Mouse (Mus musculus) frontal cortex, postnatal 25 days (tissue): ENCODE results near the gene Mark3.

Source experiments
- DNase-seq, 2 experiments: peaks; one replicate each; pipeline ENCODE4 v3.0.0; 2022; ENCODE audit warnings: low spot score in 2 of 2

Gene Mark3

GRCm38 (mm10) chr12:111560286-111560685, 14.0 kb upstream of the Mark3 start:
- no peak for DNase-seq

- DNase-seq: no peak
These were observed 12.0 kb upstream of the Mark3 start for GRCm38 (mm10) chr12:111562276-111562814.

GRCm38 (mm10) chr12:111563076-111563629, 11.2 kb upstream of the Mark3 start:
- DNase-seq: no peak

GRCm38 (mm10) chr12:111565363-111565762, 9.0 kb upstream of the Mark3 start:
- no peak for DNase-seq

GRCm38 (mm10) chr12:111568836-111569235, 5.5 kb upstream of the Mark3 start:
- no peak for DNase-seq

- DNase-seq: no peak
These were observed 1.9 kb upstream of the Mark3 start for GRCm38 (mm10) chr12:111572406-111572805.

- DNase-seq: no peak
These were observed 1.0 kb upstream of the Mark3 start for GRCm38 (mm10) chr12:111573315-111573714.

- peak in 1 of 2 experiments; percentile 13 for DNase-seq
These were observed 840 bp downstream of the Mark3 start for GRCm38 (mm10) chr12:111574887-111575838.

GRCm38 (mm10) chr12:111583058-111583457, 8.7 kb downstream of the Mark3 start:
- no peak for DNase-seq

GRCm38 (mm10) chr12:111584401-111584800, 10.1 kb downstream of the Mark3 start:
- no peak for DNase-seq

GRCm38 (mm10) chr12:111587252-111587651, 12.9 kb downstream of the Mark3 start:
- DNase-seq: no peak

GRCm38 (mm10) chr12:111592407-111593021, 18.2 kb downstream of the Mark3 start:
- no peak for DNase-seq

- no peak for DNase-seq
These were observed 19.5 kb downstream of the Mark3 start for GRCm38 (mm10) chr12:111593775-111594174.

GRCm38 (mm10) chr12:111597310-111597709, 23.0 kb downstream of the Mark3 start:
- no peak for DNase-seq

- no peak for DNase-seq
These were observed 24.6 kb downstream of the Mark3 start for GRCm38 (mm10) chr12:111598902-111599301.

- no peak for DNase-seq
These were observed 25.3 kb downstream of the Mark3 start for GRCm38 (mm10) chr12:111599640-111600039.

- no peak for DNase-seq
These were observed 29.5 kb downstream of the Mark3 start for GRCm38 (mm10) chr12:111603871-111604270.

GRCm38 (mm10) chr12:111605619-111606018, 31.3 kb downstream of the Mark3 start:
- no peak for DNase-seq

- DNase-seq: no peak
These were observed 33.7 kb downstream of the Mark3 start for GRCm38 (mm10) chr12:111608015-111608414.

- DNase-seq: no peak
These were observed 40.3 kb downstream of the Mark3 start for GRCm38 (mm10) chr12:111614475-111615141.

- no peak for DNase-seq
These were observed 43.9 kb downstream of the Mark3 start for GRCm38 (mm10) chr12:111618266-111618665.
